Mouse (Mus musculus) thymus, postnatal 0 days (tissue): Measurements from ENCODE around the gene Lcn12. TPM values are rescaled to one million over a fixed set of nuclear protein-coding genes. Genes with fewer than 3 reads are reported as not detected.
A peak's percentile ranks its signal among the peaks of the same experiment; 100 is the strongest.

Experiments
- DNase-seq: peaks from one replicate; pipeline ENCODE4 v3.0.0-alpha.2; 2015; ENCODE audit warnings: low spot score
- polyA plus RNA-seq: library from polyadenylated mRNA; unstranded; fragments of >200 nt; fragmentation: Nextera tagmentation; extraction: Ambion mirVana; gene quantifications from 2 replicates; pipeline ENCODE4 v1.2.1, GENCODE M21; 2015

Lcn12 gene
- polyA plus RNA-seq, 1 experiment from 2014 or later, result not detected

GRCm38 (mm10) chr2:25497846-25498575 lies 4.3 kb upstream of the Lcn12 start:
- peak; percentile 39 for DNase-seq

- peak; percentile 48 for DNase-seq
Observed at GRCm38 (mm10) chr2:25496462-25496861, 2.8 kb upstream of the Lcn12 start.

- DNase-seq, result no peak
Observed at GRCm38 (mm10) chr2:25492988-25493387, 723 bp downstream of the Lcn12 start.

- DNase-seq, result no peak
Observed at GRCm38 (mm10) chr2:25488671-25489068, 5.0 kb downstream of the Lcn12 start.

- DNase-seq, result no peak
Observed at GRCm38 (mm10) chr2:25487965-25488670, 5.6 kb downstream of the Lcn12 start.

GRCm38 (mm10) chr2:25484901-25485647 lies 8.6 kb downstream of the Lcn12 start:
- peak; percentile 48 for DNase-seq

GRCm38 (mm10) chr2:25482969-25483368 lies 10.7 kb downstream of the Lcn12 start:
- DNase-seq, result peak; percentile 81

- DNase-seq, result no peak
Observed at GRCm38 (mm10) chr2:25480541-25480940, 13.2 kb downstream of the Lcn12 start.

GRCm38 (mm10) chr2:25479551-25480311 lies 14.0 kb downstream of the Lcn12 start:
- no peak for DNase-seq

GRCm38 (mm10) chr2:25477967-25478675 lies 15.6 kb downstream of the Lcn12 start:
- DNase-seq, result no peak

GRCm38 (mm10) chr2:25477541-25477940 lies 16.2 kb downstream of the Lcn12 start:
- DNase-seq, result no peak

- DNase-seq, result no peak
Observed at GRCm38 (mm10) chr2:25472550-25472949, 21.2 kb downstream of the Lcn12 start.

GRCm38 (mm10) chr2:25469969-25470368 lies 23.7 kb downstream of the Lcn12 start, which contains the start of gene Ptgds:
Gene Ptgds (minus strand): TSS chr2:25470046.
- no peak for DNase-seq

- no peak for DNase-seq
Observed at GRCm38 (mm10) chr2:25468962-25469915, 24.5 kb downstream of the Lcn12 start.

GRCm38 (mm10) chr2:25467606-25468303 lies 26.0 kb downstream of the Lcn12 start:
- no peak for DNase-seq

GRCm38 (mm10) chr2:25465816-25466635 lies 27.7 kb downstream of the Lcn12 start:
- peak; percentile 90 for DNase-seq

- peak; percentile 8 for DNase-seq
Observed at GRCm38 (mm10) chr2:25465256-25465655, 28.5 kb downstream of the Lcn12 start.

- DNase-seq, result no peak
Observed at GRCm38 (mm10) chr2:25463630-25464029, 30.1 kb downstream of the Lcn12 start.
